Mouse (Mus musculus) thymus, adult 2 months (tissue): ENCODE results near the gene Kcnk18. TPM values are rescaled to one million over a fixed set of nuclear protein-coding genes. Genes with fewer than 3 reads are reported as not detected.

ENCODE experiments used
- DNase-seq: peaks from one replicate; pipeline ENCODE4 v3.0.0; 2021
- H3K27ac ChIP-seq: fragments of 200-500 bp; 2 replicates; pipeline ENCODE4 v1.5.1; 2012; ENCODE audit warnings: low read length, control low read depth; ENCODE audit not compliant: control insufficient read depth, insufficient read depth
- H3K27me3 ChIP-seq: fragments of 200-500 bp; 2 replicates; pipeline ENCODE4 v1.6.1; 2012; ENCODE audit warnings: mild to moderate bottlenecking, low read length, moderate library complexity, mixed read lengths; ENCODE audit not compliant: control insufficient read depth, insufficient read depth
- H3K36me3 ChIP-seq: fragments of 200-500 bp; 2 replicates; pipeline ENCODE4 v1.6.1; 2012; ENCODE audit warnings: mild to moderate bottlenecking, low read length, moderate library complexity; ENCODE audit not compliant: control insufficient read depth, insufficient read depth
- H3K4me1 ChIP-seq: fragments of 200-500 bp; replicated peaks from 2 replicates; pipeline ENCODE4 v1.6.1; 2012; ENCODE audit warnings: low read length; ENCODE audit not compliant: control insufficient read depth, insufficient read depth
- H3K4me3 ChIP-seq: fragments of 200-500 bp; 2 replicates; pipeline ENCODE4 v1.5.1; 2012; ENCODE audit warnings: mild to moderate bottlenecking, low read length, control low read depth, moderate library complexity; ENCODE audit not compliant: control insufficient read depth, insufficient read depth
- CTCF ChIP-seq: fragments of 200-500 bp; IDR thresholded peaks from 2 replicates; pipeline ENCODE4 v1.5.1; 2012; ENCODE audit warnings: mild to moderate bottlenecking, control low read depth, low read length, moderate library complexity, borderline replicate concordance; ENCODE audit not compliant: control insufficient read depth, poor library complexity, insufficient read depth; ENCODE audit errors: extremely low read depth
- POLR2A ChIP-seq: fragments of 200-500 bp; IDR thresholded peaks from 2 replicates; pipeline ENCODE4 v1.6.1; 2012; ENCODE audit warnings: mild to moderate bottlenecking, low read length, control low read depth, moderate library complexity; ENCODE audit not compliant: control insufficient read depth, poor library complexity, insufficient read depth; ENCODE audit errors: extremely low read depth
- WGBS: fragments of 180-500 bp; shearing (Covaris S2); methylation state at CpG from one replicate; pipeline ENCODE4 v1.1.7; 2018; 5-methylcytosine and 5-hydroxymethylcytosine counted together
- polyA plus RNA-seq: library from polyadenylated mRNA; depleted of rRNA; stranded (reverse); fragments of >200 nt; gene quantifications from 2 replicates; pipeline ENCODE4 v1.2.3, GENCODE M21; 2012

The Kcnk18 gene
- polyA plus RNA-seq, 1 experiment, result not detected

DNA sequence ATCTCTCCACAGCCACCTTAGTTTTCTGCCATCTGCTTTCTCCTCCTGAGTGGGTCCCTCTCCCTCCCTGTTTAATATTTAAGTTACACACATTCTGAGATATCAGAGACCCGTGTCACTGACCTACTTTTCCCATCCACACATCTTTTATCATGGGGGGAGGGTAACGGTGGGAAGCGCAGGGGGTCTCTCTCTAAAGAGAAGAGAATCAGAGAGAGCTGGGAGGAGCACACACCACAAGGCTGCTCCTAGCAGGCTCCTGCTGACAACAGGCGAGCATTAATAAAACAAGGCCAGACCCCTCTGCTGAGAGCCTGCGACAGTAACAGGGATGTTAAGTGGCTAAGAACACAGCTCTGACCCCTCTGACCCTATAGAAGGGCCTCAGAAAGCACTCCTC, 40.6 kb downstream of the Kcnk18 start:
- 93% methylated on average over 5 of the region's 5 CpGs for WGBS
- Histone ChIP-seq H3K4me3 (no peak overlapping the region), H3K36me3 (no peaks in the 10 kb centered on the region), H3K27me3 (no peaks in the 10 kb centered on the region; the same call in 1 of the 2 replicates), H3K27ac (no peak overlapping the region), H3K4me1 (peaks cover 15% of the 10 kb centered on the region)
- DNase-seq, result no peak
- TF ChIP-seq CTCF (no peak), POLR2A (no peak)

DNA sequence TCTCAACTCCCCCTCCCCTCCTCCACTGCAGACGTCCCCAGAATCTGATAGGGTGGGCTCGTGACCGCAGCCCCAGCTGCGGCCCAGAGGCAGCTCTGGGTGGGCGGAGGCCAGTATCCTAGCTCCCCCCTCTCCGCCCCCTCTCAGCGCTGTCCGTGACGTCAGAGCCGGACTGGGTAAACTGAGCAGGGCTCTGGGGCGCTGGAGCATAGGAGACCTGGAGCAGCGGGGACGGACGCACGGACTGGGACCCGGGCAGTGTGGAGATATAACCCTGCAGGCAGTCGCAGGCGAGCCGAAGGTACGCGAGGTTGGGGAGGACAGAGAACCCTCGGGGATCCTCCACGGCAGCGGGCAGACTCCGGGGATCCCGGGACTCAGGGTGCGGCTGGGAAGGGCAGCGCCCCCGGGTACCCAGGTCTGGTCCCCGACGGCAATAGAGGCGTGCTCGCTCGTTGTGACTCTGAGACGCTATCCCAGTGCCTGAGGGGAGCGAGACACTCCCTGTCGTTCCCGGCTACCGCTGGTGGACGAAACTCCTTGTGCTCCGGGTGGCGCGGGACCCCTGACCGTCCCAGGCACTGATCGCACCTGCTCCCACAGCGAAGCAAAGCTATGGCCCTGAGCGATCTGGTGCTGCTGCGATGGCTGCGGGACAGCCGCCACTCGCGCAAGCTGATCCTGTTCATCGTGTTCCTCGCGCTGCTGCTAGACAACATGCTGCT, 41.9 kb downstream of the Kcnk18 start, which contains the start of gene Slc18a2:
Gene Slc18a2, plus strand, starts transcription at position 179 of the 725 bp plus-strand sequence.
- 2% methylated on average over 55 of the region's 55 CpGs for WGBS
- Histone ChIP-seq H3K36me3 (no peaks in the 10 kb centered on the region), H3K27ac (no peak within 1 kb of the TSS), H3K27me3 (no peaks in the 10 kb centered on the region; the same call in 1 of the 2 replicates), H3K4me3 (peak within 1 kb of the TSS; percentile 29), H3K4me1 (peaks cover 15% of the 10 kb centered on the region)
- peak; percentile 60 for DNase-seq
- TF ChIP-seq CTCF, result no peak
- no peak for TF ChIP-seq POLR2A

DNA sequence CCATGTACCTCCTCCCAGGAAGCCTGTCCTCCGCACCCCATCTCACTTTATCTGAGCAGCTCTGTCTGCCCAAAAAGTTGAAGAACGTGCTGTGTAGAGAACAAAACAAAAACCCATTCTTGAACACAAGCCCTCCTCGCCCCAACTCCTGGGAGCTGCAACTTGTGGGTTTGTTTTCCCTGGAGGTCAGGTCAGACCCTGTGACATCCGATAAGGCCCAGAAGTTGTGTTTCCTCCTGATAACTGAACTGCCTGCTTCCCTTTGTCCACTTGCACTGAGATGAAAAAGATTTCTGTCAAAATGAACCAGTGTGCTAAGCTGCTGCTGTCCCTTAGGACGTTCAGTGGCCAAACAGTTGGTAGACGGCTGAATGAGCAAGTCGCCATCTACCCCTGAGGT, 42.6 kb downstream of the Kcnk18 start:
- H3K27ac ChIP-seq, result no peak overlapping the region
- no peak overlapping the region for H3K4me3 ChIP-seq
- DNase-seq, result no peak
- no peaks in the 10 kb centered on the region for H3K36me3 ChIP-seq
- TF ChIP-seq POLR2A, result no peak
- TF ChIP-seq CTCF, result no peak
- H3K27me3 ChIP-seq, result no peaks in the 10 kb centered on the region; the same call in 1 of the 2 replicates
- peaks cover 15% of the 10 kb centered on the region for H3K4me1 ChIP-seq
- 63% methylated on average over 7 of the region's 7 CpGs for WGBS

DNA sequence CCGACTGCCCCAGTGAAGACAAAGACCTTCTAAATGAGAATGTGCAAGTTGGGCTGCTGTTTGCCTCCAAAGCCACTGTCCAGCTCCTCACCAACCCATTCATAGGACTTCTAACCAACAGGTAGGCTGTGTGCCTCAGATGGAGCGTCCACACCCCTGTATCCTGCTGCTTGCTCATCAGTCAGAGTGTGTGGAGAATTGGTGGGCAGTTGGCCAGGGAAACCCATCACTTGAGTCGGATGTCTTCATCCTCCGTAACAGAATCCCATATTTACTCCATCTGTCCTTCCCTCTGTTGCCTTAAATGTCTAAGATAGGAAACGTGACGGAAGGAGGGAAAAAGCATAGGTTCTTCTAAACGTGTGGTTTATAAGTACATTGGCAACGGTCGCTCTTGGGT, 44.2 kb downstream of the Kcnk18 start:
- no peak overlapping the region for H3K4me3 ChIP-seq
- no peaks in the 10 kb centered on the region for H3K36me3 ChIP-seq
- no peak for DNase-seq
- H3K27me3 ChIP-seq, result no peaks in the 10 kb centered on the region; the same call in 1 of the 2 replicates
- TF ChIP-seq CTCF, result no peak
- TF ChIP-seq POLR2A, result no peak
- H3K4me1 ChIP-seq, result peaks cover 17% of the 10 kb centered on the region
- 95% methylated on average over 9 of the region's 9 CpGs for WGBS
- H3K27ac ChIP-seq, result no peak overlapping the region

DNA sequence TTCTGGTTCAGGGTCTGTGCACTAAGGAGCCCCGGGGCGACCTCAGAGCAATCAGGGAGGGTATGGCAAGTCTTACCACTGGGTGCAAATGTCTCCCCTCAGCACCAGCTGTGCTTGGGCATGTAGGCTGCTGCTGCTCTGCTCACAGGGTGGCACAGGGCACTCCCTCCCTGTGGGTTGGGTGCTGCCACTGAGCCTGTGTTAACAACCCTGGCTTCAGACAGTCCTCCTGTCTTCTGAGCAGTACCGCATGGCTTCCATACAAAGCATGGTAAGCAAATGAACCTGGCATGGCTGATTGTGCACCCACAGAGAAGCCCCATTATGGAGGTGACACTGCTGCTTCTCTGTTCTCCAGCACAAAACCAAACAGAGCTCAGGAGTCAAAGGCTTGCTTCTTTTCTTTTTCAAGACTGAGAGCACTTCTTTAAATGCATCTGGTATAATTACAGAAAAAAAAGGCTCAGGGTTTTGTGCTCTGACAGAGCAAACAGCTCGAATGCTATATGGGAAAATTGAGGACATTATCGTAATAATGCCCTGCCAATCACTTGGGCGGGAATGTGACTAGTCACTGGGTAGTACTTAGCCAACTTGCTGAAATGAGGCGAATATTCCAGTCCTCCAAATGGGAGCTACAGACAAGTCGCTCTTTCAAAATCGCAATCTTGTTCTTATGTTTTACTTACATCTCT, 46.0 kb downstream of the Kcnk18 start:
- Histone ChIP-seq H3K27me3 (no peaks in the 10 kb centered on the region; the same call in 1 of the 2 replicates), H3K36me3 (no peaks in the 10 kb centered on the region), H3K4me1 (peaks cover 17% of the 10 kb centered on the region), H3K4me3 (no peak overlapping the region), H3K27ac (no peak overlapping the region)
- WGBS, result 90% methylated on average over 9 of the region's 9 CpGs
- DNase-seq, result no peak
- no peak for TF ChIP-seq CTCF
- TF ChIP-seq POLR2A, result no peak

DNA sequence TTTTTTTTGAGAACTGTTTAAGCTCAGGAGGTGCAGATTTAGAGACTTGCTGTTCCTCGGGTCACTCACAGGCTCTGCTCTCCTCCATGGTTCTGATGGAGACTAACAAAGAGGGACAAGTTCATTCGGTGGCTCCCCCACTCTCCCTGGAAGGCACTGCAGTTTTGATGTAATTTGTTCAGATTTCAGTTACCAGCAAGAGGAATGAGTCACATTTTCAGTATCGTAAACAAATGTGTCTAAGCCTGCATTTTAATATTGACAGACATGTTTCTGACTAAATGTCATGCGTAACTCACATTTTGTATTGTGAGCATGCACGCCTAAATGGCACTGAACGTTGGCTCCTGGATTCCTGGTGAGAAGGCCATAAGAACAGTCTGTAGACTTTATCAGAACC, 46.9 kb downstream of the Kcnk18 start:
- no peak for DNase-seq
- Histone ChIP-seq H3K36me3 (no peaks in the 10 kb centered on the region), H3K4me1 (peaks cover 8% of the 10 kb centered on the region), H3K4me3 (no peak overlapping the region), H3K27ac (no peak overlapping the region), H3K27me3 (no peaks in the 10 kb centered on the region; the same call in 1 of the 2 replicates)
- WGBS, result 93% methylated on average over 6 of the region's 6 CpGs
- TF ChIP-seq POLR2A (no peak), CTCF (no peak)
